Mouse (Mus musculus): Measurements from ENCODE around the gene Olfr132.
"Not testable (repeated sequence)": the region's sequence is repeated elsewhere in the genome, so short reads cannot be mapped to it uniquely, and the experiment has no call there.

The Olfr132 gene

DNA sequence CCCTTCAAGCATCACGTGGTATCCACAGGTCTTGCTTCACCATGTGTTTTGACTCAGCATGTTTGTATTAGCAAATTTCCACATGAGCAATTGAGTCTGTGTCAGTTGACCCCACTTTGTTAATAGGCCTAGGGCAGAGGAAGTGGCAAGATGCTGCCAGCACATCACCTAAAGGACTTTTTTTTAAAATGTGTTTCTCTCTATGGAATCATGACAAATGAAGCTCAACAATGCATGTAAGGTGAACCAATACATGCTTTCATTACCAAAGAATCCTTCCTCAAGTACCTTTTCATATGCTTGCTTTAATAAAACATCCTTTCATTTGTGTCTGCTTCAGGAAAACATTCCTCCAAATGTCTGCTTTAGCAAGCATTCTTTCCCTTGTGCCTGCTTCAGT lies at the start of gene Olfr132:
TSS of gene Olfr132 (minus strand) at position 101 of the 400 bp plus-strand sequence.
- H3K27me3 ChIP-seq (ENCODE audit: control insufficient read depth, insufficient read depth, low read length, poor library complexity, severe bottlenecking) = no peaks in the 10 kb centered on the region
- no peak for DNase-seq (ENCODE audit: low read depth, low spot score)
- H3K36me3 ChIP-seq (ENCODE audit: control insufficient read depth, insufficient read depth, low read length, poor library complexity, severe bottlenecking) = no peaks in the 10 kb centered on the region

- DNase-seq (ENCODE audit: low read depth, low spot score) = no peak
- H3K36me3 ChIP-seq (ENCODE audit: control insufficient read depth, insufficient read depth, low read length, poor library complexity, severe bottlenecking) = no peaks in the 10 kb centered on the region
- no peaks in the 10 kb centered on the region for H3K27me3 ChIP-seq (ENCODE audit: control insufficient read depth, insufficient read depth, low read length, poor library complexity, severe bottlenecking)
Measured at GRCm38 (mm10) chr17:38171088-38171487, 36.8 kb upstream of the Olfr132 start, which contains the start of gene Olfr134. Olfr134 (plus strand) TSS chr17:38171388.

DNA sequence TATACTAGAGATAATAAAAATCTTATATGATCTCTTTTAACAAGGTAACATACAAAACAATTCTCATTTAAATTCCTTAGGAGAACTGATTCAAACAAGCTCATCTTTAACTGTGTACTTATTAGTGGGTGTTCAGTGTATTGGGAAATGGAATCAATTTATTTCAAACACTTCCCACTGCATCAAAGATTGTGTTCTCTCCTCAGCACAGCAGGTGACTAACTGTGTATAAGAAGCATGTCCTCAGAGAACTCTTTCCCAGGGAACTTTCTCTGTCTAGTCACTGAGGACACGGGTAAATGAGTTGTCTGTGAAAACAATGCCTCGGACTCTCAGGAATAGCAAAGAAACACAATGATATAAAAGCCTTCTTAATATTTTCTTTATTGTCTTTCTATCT lies 10.7 kb upstream of the Olfr132 start, which contains the start of gene Olfr133:
TSS of gene Olfr133 (plus strand) at position 301 of the 400 bp plus-strand sequence.
- H3K27me3 ChIP-seq (ENCODE audit: control insufficient read depth, insufficient read depth, low read length, poor library complexity, severe bottlenecking) = no peaks in the 10 kb centered on the region
- H3K36me3 ChIP-seq (ENCODE audit: control insufficient read depth, insufficient read depth, low read length, poor library complexity, severe bottlenecking) = no peaks in the 10 kb centered on the region
- DNase-seq (ENCODE audit: low read depth, low spot score) = no peak

- H3K27me3 ChIP-seq (ENCODE audit: control insufficient read depth, insufficient read depth, low read length, poor library complexity, severe bottlenecking); DNase-seq (ENCODE audit: low read depth, low spot score); H3K36me3 ChIP-seq (ENCODE audit: control insufficient read depth, insufficient read depth, low read length, poor library complexity, severe bottlenecking): not testable (repeated sequence)
Measured at GRCm38 (mm10) chr17:38125371-38125770, 9.0 kb downstream of the Olfr132 start.

DNA sequence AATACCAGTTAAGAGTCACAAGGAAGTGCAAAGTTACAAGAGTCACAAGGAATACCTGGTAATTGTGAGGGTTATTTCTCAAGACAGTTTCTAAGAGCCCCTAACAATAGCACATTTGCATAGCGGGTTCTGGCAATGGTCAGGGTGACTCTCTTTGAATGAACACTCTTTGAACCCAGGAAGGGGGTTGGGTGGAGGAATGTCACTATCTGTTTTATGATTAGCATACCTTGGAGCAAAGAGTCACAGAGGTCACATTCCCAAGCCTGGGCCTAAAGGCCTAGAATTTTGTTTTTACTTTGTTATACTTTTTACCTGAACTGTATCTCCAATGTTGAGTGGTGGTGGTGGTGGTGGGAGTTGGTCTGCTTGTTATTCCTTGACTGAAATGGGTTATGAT lies 10.1 kb downstream of the Olfr132 start:
- not testable (repeated sequence) for H3K27me3 ChIP-seq (ENCODE audit: control insufficient read depth, insufficient read depth, low read length, poor library complexity, severe bottlenecking); DNase-seq (ENCODE audit: low read depth, low spot score); H3K36me3 ChIP-seq (ENCODE audit: control insufficient read depth, insufficient read depth, low read length, poor library complexity, severe bottlenecking)

DNA sequence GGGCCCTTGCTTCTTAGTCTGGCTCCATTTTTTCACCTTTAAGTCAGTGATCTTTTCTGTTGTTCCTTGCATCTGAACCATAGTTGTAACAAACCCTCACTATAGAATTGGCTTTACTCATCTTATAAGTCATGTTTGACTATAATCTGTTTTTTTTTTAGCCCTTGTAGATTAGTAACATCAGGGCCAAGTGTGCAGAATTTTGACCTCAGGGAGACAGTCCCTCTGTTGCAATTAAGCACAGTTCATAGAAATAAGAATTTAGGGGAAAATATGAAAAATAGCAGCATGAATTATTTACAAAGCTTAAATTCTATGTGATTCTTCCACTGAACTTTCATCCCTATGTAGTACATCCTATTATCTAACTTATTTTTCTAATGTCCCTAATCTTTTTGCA lies 45.7 kb downstream of the Olfr132 start, which contains the start of gene Olfr131:
TSS of gene Olfr131 (minus strand) at position 101 of the 400 bp plus-strand sequence.
- no peaks in the 10 kb centered on the region for H3K27me3 ChIP-seq (ENCODE audit: control insufficient read depth, insufficient read depth, low read length, poor library complexity, severe bottlenecking)
- DNase-seq (ENCODE audit: low read depth, low spot score) = no peak
- no peaks in the 10 kb centered on the region for H3K36me3 ChIP-seq (ENCODE audit: control insufficient read depth, insufficient read depth, low read length, poor library complexity, severe bottlenecking)

- Histone ChIP-seq H3K27me3 (ENCODE audit: control insufficient read depth, insufficient read depth, low read length, poor library complexity, severe bottlenecking) (no peaks in the 10 kb centered on the region), H3K36me3 (ENCODE audit: control insufficient read depth, insufficient read depth, low read length, poor library complexity, severe bottlenecking) (no peaks in the 10 kb centered on the region)
- no peak for DNase-seq (ENCODE audit: low read depth, low spot score)
Measured at GRCm38 (mm10) chr17:38082364-38082763, 52.0 kb downstream of the Olfr132 start.

Data from splenic B cell, adult 2 months (primary cell).